Mouse (Mus musculus) ES-E14 (cell line): ENCODE results near the gene Tjap1. TPM values are rescaled to one million over a fixed set of nuclear protein-coding genes. Genes with fewer than 3 reads are reported as not detected.

Experiments
- DNase-seq: peaks from one replicate; pipeline ENCODE4 v3.0.0-alpha.2; 2013; ENCODE audit warnings: low read depth, low spot score
- H3K27ac ChIP-seq: 2 replicates; pipeline ENCODE4 v1.5.1; 2012; ENCODE audit warnings: low read depth, mild to moderate bottlenecking, low read length, moderate library complexity, mixed read lengths; ENCODE audit not compliant: poor library complexity, insufficient read depth, severe bottlenecking
- H3K36me3 ChIP-seq: 2 replicates; pipeline ENCODE4 v1.6.1; 2012; ENCODE audit warnings: mild to moderate bottlenecking, low read length, moderate library complexity, mixed read lengths; ENCODE audit not compliant: control insufficient read depth, poor library complexity, insufficient read depth, severe bottlenecking
- H3K4me1 ChIP-seq, 2 experiments: fragments of 150-350 bp in 1 of 2; sonication (generic) in 1 of 2; 2 replicates each; pipeline ENCODE4 v1.6.1; 2012; ENCODE audit warnings: low read length in 2 of 2, mild to moderate bottlenecking in 1 of 2, mixed read lengths in 1 of 2; ENCODE audit not compliant: control insufficient read depth in 2 of 2, insufficient read depth in 2 of 2, poor library complexity in 1 of 2
- H3K4me3 ChIP-seq, 2 experiments: fragments of 150-350 bp in 1 of 2; sonication (generic) in 1 of 2; 2 replicates each; pipeline ENCODE4 v1.5.1; 2012; ENCODE audit warnings: low read length in 2 of 2, low read depth in 1 of 2, mild to moderate bottlenecking in 1 of 2, mixed read lengths in 1 of 2; ENCODE audit not compliant: insufficient read depth in 1 of 2, poor library complexity in 1 of 2, severe bottlenecking in 1 of 2
- H3K9ac ChIP-seq: 2 replicates; pipeline ENCODE4 v1.6.1; 2012; ENCODE audit warnings: low read depth, mild to moderate bottlenecking, low read length, mixed read lengths; ENCODE audit not compliant: poor library complexity, insufficient read depth, severe bottlenecking
- H3K9me3 ChIP-seq: fragments of 150-350 bp; sonication (generic); 2 replicates; pipeline ENCODE4 v1.6.1; 2012; ENCODE audit warnings: low read depth, mild to moderate bottlenecking, low read length; ENCODE audit not compliant: control insufficient read depth, insufficient read depth
- CHD2 ChIP-seq: IDR thresholded peaks from 2 replicates; pipeline ENCODE4 v1.6.1; 2014; ENCODE audit warnings: mild to moderate bottlenecking, low read depth, low read length, inconsistent platforms
- HCFC1 ChIP-seq: IDR thresholded peaks from 2 replicates; pipeline ENCODE4 v1.6.1; 2012; ENCODE audit warnings: low read length, inconsistent platforms, borderline replicate concordance; ENCODE audit not compliant: insufficient read depth
- MAFK ChIP-seq: IDR thresholded peaks from 2 replicates; pipeline ENCODE4 v1.6.1; 2014; ENCODE audit warnings: mild to moderate bottlenecking, low read depth, low read length, inconsistent platforms; ENCODE audit not compliant: insufficient read depth
- ZC3H11A ChIP-seq: IDR thresholded peaks from 2 replicates; pipeline ENCODE4 v1.6.1; 2012; ENCODE audit warnings: low read depth, mild to moderate bottlenecking, inconsistent platforms, low read length, borderline replicate concordance
- ZNF384 ChIP-seq: IDR thresholded peaks from 2 replicates; pipeline ENCODE4 v1.6.1; 2012; ENCODE audit warnings: low read depth, low read length, inconsistent platforms
- in situ Hi-C, 2 experiments: fragments of 600-800 bp; cut with MboI; formaldehyde crosslinking; loops; one replicate each; pipeline ENCODE4 v1.15.1; 2025; ENCODE audit warnings: low sequenced_read_pairs in 2 of 2, inconsistent platforms in 1 of 2; ENCODE audit not compliant: unreplicated experiment in 2 of 2
- total RNA-seq: library from RNA; depleted of rRNA; stranded (reverse); fragments of 300-350 nt; gene quantifications from 2 replicates; pipeline ENCODE4 v1.2.3, GENCODE M21; 2012

Tjap1 gene
- total RNA-seq, 1 experiment: 27.7 TPM

- TF ChIP-seq HCFC1 (no peak), MAFK (no peak), ZC3H11A (no peak), ZNF384 (no peak), CHD2 (no peak)
- no peak overlapping the region for H3K4me3 ChIP-seq
- in situ Hi-C loops: no loop called here
- peaks cover 8 to 25% of the 10 kb centered on the region in 2 experiments; a peak in 3 of 4 replicates for H3K4me1 ChIP-seq
- no peak overlapping the region for H3K27ac ChIP-seq
- peaks cover 59% of the 10 kb centered on the region for H3K36me3 ChIP-seq
- DNase-seq: no peak
- no peaks in the 10 kb centered on the region for H3K9me3 ChIP-seq
- H3K9ac ChIP-seq: no peak overlapping the region
These were observed 14.7 kb downstream of the Tjap1 start for GRCm38 (mm10) chr17:46268026-46268720.

- no peaks in the 10 kb centered on the region for H3K9me3 ChIP-seq
- H3K4me3 ChIP-seq: no peak overlapping the region
- no peak for DNase-seq
- H3K27ac ChIP-seq: no peak overlapping the region
- H3K4me1 ChIP-seq: peaks cover 8 to 25% of the 10 kb centered on the region in 2 experiments; a peak in 3 of 4 replicates
- no peak for TF ChIP-seq ZC3H11A
- TF ChIP-seq ZNF384: no peak
- no peak for TF ChIP-seq MAFK
- TF ChIP-seq HCFC1: no peak
- TF ChIP-seq CHD2: no peak
- in situ Hi-C loops: no loop called here
- no peak overlapping the region for H3K9ac ChIP-seq
- peaks cover 62% of the 10 kb centered on the region for H3K36me3 ChIP-seq
These were observed 15.3 kb downstream of the Tjap1 start for GRCm38 (mm10) chr17:46267511-46267910.

- Histone ChIP-seq H3K9ac (no peak overlapping the region), H3K4me3 (no peak overlapping the region), H3K9me3 (no peaks in the 10 kb centered on the region), H3K27ac (peak overlapping the region; percentile 64), H3K36me3 (peaks cover 64% of the 10 kb centered on the region), H3K4me1 (peaks cover 8 to 25% of the 10 kb centered on the region in 2 experiments; a peak in 3 of 4 replicates)
- in situ Hi-C loops: no loop called here
- DNase-seq: no peak
- TF ChIP-seq HCFC1 (no peak), ZNF384 (no peak), MAFK (no peak), ZC3H11A (no peak)
These were observed 15.8 kb downstream of the Tjap1 start for GRCm38 (mm10) chr17:46266986-46267385.

- no peaks in the 10 kb centered on the region for H3K9me3 ChIP-seq
- H3K9ac ChIP-seq: 0 out of 2 replicates have a peak overlapping the region, but pooled peaks have one; percentile 11
- H3K36me3 ChIP-seq: peaks cover 65% of the 10 kb centered on the region
- in situ Hi-C loops: no loop called here
- no peak overlapping the region for H3K4me3 ChIP-seq
- TF ChIP-seq ZNF384: peak; percentile 97
- peak; percentile 24; the same call in 1 of the 2 replicates for TF ChIP-seq ZC3H11A
- TF ChIP-seq HCFC1: no peak
- H3K4me1 ChIP-seq: peaks cover 8 to 30% of the 10 kb centered on the region in 2 experiments; a peak in 3 of 4 replicates
- peak; percentile 65 for DNase-seq
- H3K27ac ChIP-seq: peak overlapping the region; percentile 64; the same call in 1 of the 2 replicates
These were observed 16.8 kb downstream of the Tjap1 start for GRCm38 (mm10) chr17:46265918-46266618.
